Mouse (Mus musculus): ENCODE measurements around the gene Zfp526. TPM values are rescaled to one million over a fixed set of nuclear protein-coding genes. Genes with fewer than 3 reads are reported as not detected.

The Zfp526 gene
- total and polyA plus RNA-seq, 3 experiments, result 9.5 to 14.8 TPM; not detected in 1

GRCm38 (mm10) chr7:25181331-25181790 is 39.9 kb upstream of the Zfp526 start (continued):
- TF ChIP-seq CTCF (IDR thresholded peaks at IDR 0.05 in 2 of 3, conservative IDR thresholded peaks at IDR 0.05 in 1 of 3; ENCODE audit: control insufficient read depth in 1 of 3, insufficient read depth in 1 of 3, low read depth in 2 of 3, low read length in 3 of 3, poor library complexity in 1 of 3, severe bottlenecking in 1 of 3), result peak; percentile 79 to 81 (median 81)
- peak; percentile 75 for TF ChIP-seq SMC3 (IDR thresholded peaks at IDR 0.05; ENCODE audit: low read depth, low read length)
- no peak for TF ChIP-seq ZNF384 (IDR thresholded peaks at IDR 0.05; ENCODE audit: low read depth, low read length)
- no peak for TF ChIP-seq NRF1 (IDR thresholded peaks at IDR 0.05; ENCODE audit: insufficient read depth, low read depth, low read length, poor library complexity, severe bottlenecking)
- no peak for TF ChIP-seq ZMIZ1 (IDR thresholded peaks at IDR 0.05; ENCODE audit: low read depth, low read length)
- no peak for TF ChIP-seq KAT2A (conservative IDR thresholded peaks at IDR 0.05; ENCODE audit: low read depth, low read length)
- TF ChIP-seq POLR2A (IDR thresholded peaks at IDR 0.05; ENCODE audit: control insufficient read depth in 1 of 2, insufficient read depth in 1 of 2, low read depth in 1 of 2, low read length in 2 of 2, poor library complexity in 1 of 2), result peak in 1 of 2 experiments; percentile 61; a peak in 2 of 4 replicates
- no peak for TF ChIP-seq MEF2A (IDR thresholded peaks at IDR 0.05; ENCODE audit: extremely low read depth, insufficient replicate concordance, low read depth, low read length, poor library complexity, severe bottlenecking)
- no peak for TF ChIP-seq POLR2AphosphoS2 (IDR thresholded peaks at IDR 0.05; ENCODE audit: low read length)
- TF ChIP-seq MYC (IDR thresholded peaks at IDR 0.05; ENCODE audit: low read depth, low read length), result peak; percentile 88
- no peak for TF ChIP-seq ETS1 (IDR thresholded peaks at IDR 0.05; ENCODE audit: low read depth, low read length)
- no peak for TF ChIP-seq POLR2AphosphoS5 (IDR thresholded peaks at IDR 0.05; ENCODE audit: borderline replicate concordance, low read depth, low read length)
- no peak for TF ChIP-seq TCF12 (IDR thresholded peaks at IDR 0.05; ENCODE audit: low read depth, low read length)
- TF ChIP-seq UBTF (IDR thresholded peaks at IDR 0.05; ENCODE audit: borderline replicate concordance, insufficient read depth, low read depth, low read length), result no peak
- TF ChIP-seq MAZ (IDR thresholded peaks at IDR 0.05; ENCODE audit: low read depth, low read length), result no peak
- no peak for TF ChIP-seq NELFE (IDR thresholded peaks at IDR 0.05; ENCODE audit: low read depth, low read length)

- H3K79me2 ChIP-seq (ENCODE audit: control insufficient read depth, insufficient read depth, low read length, poor library complexity), result no peaks in the 10 kb centered on the region; the same call in 1 of the 2 replicates
- peak overlapping the region; percentile 33; the same call in 1 of the 2 replicates for H3K27ac ChIP-seq (ENCODE audit: control insufficient read depth, low read depth, low read length)
- peak overlapping the region; percentile 59 for H3K9ac ChIP-seq (ENCODE audit: control insufficient read depth, low read depth, low read length, poor library complexity, severe bottlenecking)
- no peak for TF ChIP-seq ZMIZ1 (IDR thresholded peaks at IDR 0.05; ENCODE audit: low read depth, low read length)
- TF ChIP-seq CHD2 (IDR thresholded peaks at IDR 0.05; ENCODE audit: low read length), result no peak
- TF ChIP-seq ZKSCAN1 (IDR thresholded peaks at IDR 0.05; ENCODE audit: low read depth, low read length), result no peak
- TF ChIP-seq RCOR1 (IDR thresholded peaks at IDR 0.05; ENCODE audit: low read depth, low read length), result no peak
- TF ChIP-seq CTCF (IDR thresholded peaks at IDR 0.05 in 2 of 3, conservative IDR thresholded peaks at IDR 0.05 in 1 of 3; ENCODE audit: control insufficient read depth in 1 of 3, insufficient read depth in 1 of 3, low read depth in 2 of 3, low read length in 3 of 3, poor library complexity in 1 of 3, severe bottlenecking in 1 of 3), result no peak
- no peak for TF ChIP-seq POLR2AphosphoS2 (IDR thresholded peaks at IDR 0.05; ENCODE audit: low read length)
- no peak for TF ChIP-seq KAT2A (conservative IDR thresholded peaks at IDR 0.05; ENCODE audit: low read depth, low read length)
- no peak for TF ChIP-seq BHLHE40 (IDR thresholded peaks at IDR 0.05; ENCODE audit: borderline replicate concordance, low read depth, low read length)
- no peak for TF ChIP-seq SMC3 (IDR thresholded peaks at IDR 0.05; ENCODE audit: low read depth, low read length)
- no peak for TF ChIP-seq TAL1 (IDR thresholded peaks at IDR 0.05; ENCODE audit: low read length)
- no peak for TF ChIP-seq POLR2AphosphoS5 (IDR thresholded peaks at IDR 0.05; ENCODE audit: borderline replicate concordance, low read depth, low read length)
- no peak for TF ChIP-seq GATA1 (IDR thresholded peaks at IDR 0.05; ENCODE audit: low read depth, low read length)
- no peak for TF ChIP-seq SIN3A (IDR thresholded peaks at IDR 0.05; ENCODE audit: low read length)
- H3K4me1 ChIP-seq (ENCODE audit: control insufficient read depth in 1 of 2, insufficient read depth in 2 of 2, low read length in 2 of 2), result peaks cover 0 to 16% of the 10 kb centered on the region in 2 experiments; a peak in 3 of 4 replicates
- no peaks in the 10 kb centered on the region; a peak in 1 of 4 replicates for H3K27me3 ChIP-seq (ENCODE audit: control insufficient read depth in 1 of 2, insufficient read depth in 2 of 2, low read length in 2 of 2)
- peaks cover 0 to 2% of the 10 kb centered on the region in 2 experiments; a peak in 2 of 4 replicates for H3K36me3 ChIP-seq (ENCODE audit: control insufficient read depth in 1 of 2, insufficient read depth in 2 of 2, low read length in 2 of 2)
- peak overlapping the region in 1 of 2 experiments; percentile 56; a peak in 2 of 4 replicates for H3K4me3 ChIP-seq (ENCODE audit: control insufficient read depth in 1 of 2, insufficient read depth in 1 of 2, low read depth in 2 of 2, low read length in 2 of 2)
- no peaks in the 10 kb centered on the region for H3K9me3 ChIP-seq (replicated peaks; ENCODE audit: insufficient read depth, low read length)
- DNase-seq (ENCODE audit: low read depth, low spot score), result no peak
These were observed 39.4 kb upstream of the Zfp526 start for GRCm38 (mm10) chr7:25181814-25182213.
